Mouse (Mus musculus): ENCODE data around the gene St3gal2. TPM values are rescaled to one million over a fixed set of nuclear protein-coding genes. Genes with fewer than 3 reads are reported as not detected.
A peak's percentile ranks its signal among the peaks of the same experiment; 100 is the strongest.
"Not testable (repeated sequence)": the region's sequence is repeated elsewhere in the genome, so short reads cannot be mapped to it uniquely, and the experiment has no call there.

St3gal2 gene
- polyA plus RNA-seq, 1 experiment from 2014 or later: 14.5 TPM

GRCm38 (mm10) chr8:110996641-110997430, 77.1 kb downstream of the St3gal2 start:
- Histone ChIP-seq H3K27me3 (ENCODE audit: control insufficient read depth, insufficient read depth, low read length) (no peaks in the 10 kb centered on the region), H3K27ac (ENCODE audit: low read length) (peak overlapping the region; percentile 86), H3K4me1 (ENCODE audit: control insufficient read depth, insufficient read depth, low read length) (peaks cover 10% of the 10 kb centered on the region), H3K4me3 (ENCODE audit: low read length) (peak overlapping the region; percentile 90), H3K9me3 (replicated peaks; ENCODE audit: control insufficient read depth, low read length) (no peaks in the 10 kb centered on the region), H3K9ac (ENCODE audit: low read length) (peak overlapping the region; percentile 91), H3K36me3 (ENCODE audit: control insufficient read depth, insufficient read depth) (peaks cover 15% of the 10 kb centered on the region), H3K4me2 (ENCODE audit: low read depth, low read length) (peak overlapping the region; percentile 64)
- 34% methylated on average over 16 of the region's 16 CpGs for WGBS
- ATAC-seq (replicated peaks; ENCODE audit: extremely low read depth, insufficient read depth, low FRiP score): no peak

GRCm38 (mm10) chr8:110997547-110998531, 78.1 kb downstream of the St3gal2 start, which contains the start of gene Ddx19a:
Ddx19a (minus strand) TSS chr8:110997800.
- 4% methylated on average over 58 of the region's 58 CpGs for WGBS
- H3K27me3 ChIP-seq (ENCODE audit: control insufficient read depth, insufficient read depth, low read length): no peaks in the 10 kb centered on the region
- peak within 1 kb of the TSS; percentile 91 for H3K9ac ChIP-seq (ENCODE audit: low read length)
- H3K4me2 ChIP-seq (ENCODE audit: low read depth, low read length): peak within 1 kb of the TSS; percentile 64
- peak; percentile 90 for ATAC-seq (replicated peaks; ENCODE audit: extremely low read depth, insufficient read depth, low FRiP score)
- H3K36me3 ChIP-seq (ENCODE audit: control insufficient read depth, insufficient read depth): peaks cover 6% of the 10 kb centered on the region
- H3K27ac ChIP-seq (ENCODE audit: low read length): peak within 1 kb of the TSS; percentile 86
- peak within 1 kb of the TSS; percentile 90 for H3K4me3 ChIP-seq (ENCODE audit: low read length)
- H3K4me1 ChIP-seq (ENCODE audit: control insufficient read depth, insufficient read depth, low read length): peaks cover 10% of the 10 kb centered on the region
- H3K9me3 ChIP-seq (replicated peaks; ENCODE audit: control insufficient read depth, low read length): no peaks in the 10 kb centered on the region

- not testable (repeated sequence) for H3K4me1 ChIP-seq (ENCODE audit: control insufficient read depth, insufficient read depth, low read length); H3K4me2 ChIP-seq (ENCODE audit: low read depth, low read length); H3K27me3 ChIP-seq (ENCODE audit: control insufficient read depth, insufficient read depth, low read length); H3K9me3 ChIP-seq (replicated peaks; ENCODE audit: control insufficient read depth, low read length); H3K9ac ChIP-seq (ENCODE audit: low read length); H3K4me3 ChIP-seq (ENCODE audit: low read length); ATAC-seq (replicated peaks; ENCODE audit: extremely low read depth, insufficient read depth, low FRiP score); H3K27ac ChIP-seq (ENCODE audit: low read length)
- WGBS: 83% methylated on average over 8 of the region's 10 CpGs
- peaks cover 18% of the 10 kb centered on the region for H3K36me3 ChIP-seq (ENCODE audit: control insufficient read depth, insufficient read depth)
Measured at GRCm38 (mm10) chr8:111010230-111010991, 90.7 kb downstream of the St3gal2 start.

Small RNA genes within 50 kb of the gene (microRNA-seq; reads per million reads assigned to microRNA genes)
- gene Mir3473d: 0.59 reads per million

Other genes with a start within 250 kb of the St3gal2 start
- gene Mtss1l, start 198.4 kb upstream of the St3gal2 start, polyA plus RNA-seq (2015; fragmentation: Nextera tagmentation; extraction: Ambion mirVana): 4.5 and 6.6 TPM in 2 replicates
- gene Il34, start 114.0 kb upstream of the St3gal2 start, polyA plus RNA-seq (2015; fragmentation: Nextera tagmentation; extraction: Ambion mirVana): 1.5 and 1.9 TPM in 2 replicates
- 61.5 and 66.4 TPM in 2 replicates for gene Cog4, start 73.3 kb upstream of the St3gal2 start, polyA plus RNA-seq (2015; fragmentation: Nextera tagmentation; extraction: Ambion mirVana)
- 82.8 and 88.1 TPM in 2 replicates for gene Sf3b3, start 73.1 kb upstream of the St3gal2 start, polyA plus RNA-seq (2015; fragmentation: Nextera tagmentation; extraction: Ambion mirVana)
- 5.7 and 7.2 TPM in 2 replicates for gene Fuk, start 17.4 kb upstream of the St3gal2 start, polyA plus RNA-seq (2015; fragmentation: Nextera tagmentation; extraction: Ambion mirVana)
- 8.4 and 10.3 TPM in 2 replicates for gene Ddx19a, start 77.9 kb downstream of the St3gal2 start, polyA plus RNA-seq (2015; fragmentation: Nextera tagmentation; extraction: Ambion mirVana)
- 4.0 and 4.4 TPM in 2 replicates for gene Ddx19b, start 111.8 kb downstream of the St3gal2 start, polyA plus RNA-seq (2015; fragmentation: Nextera tagmentation; extraction: Ambion mirVana)
- gene Aars, start 113.2 kb downstream of the St3gal2 start, polyA plus RNA-seq (2015; fragmentation: Nextera tagmentation; extraction: Ambion mirVana): 35.3 and 35.5 TPM in 2 replicates
- 5.6 and 6.4 TPM in 2 replicates for gene Exosc6, start 136.4 kb downstream of the St3gal2 start, polyA plus RNA-seq (2015; fragmentation: Nextera tagmentation; extraction: Ambion mirVana)
- gene Clec18a, start 172.5 kb downstream of the St3gal2 start, polyA plus RNA-seq (2015; fragmentation: Nextera tagmentation; extraction: Ambion mirVana): 0.11 TPM in 1 of 2 replicates, not detected in the other
- gene Pdpr, start 174.7 kb downstream of the St3gal2 start, polyA plus RNA-seq (2015; fragmentation: Nextera tagmentation; extraction: Ambion mirVana): 10.3 and 13.6 TPM in 2 replicates

All from heart, embryonic 16.5 days (tissue).